Mouse (Mus musculus): ENCODE measurements around the gene Relt. TPM values are rescaled to one million over a fixed set of nuclear protein-coding genes. Genes with fewer than 3 reads are reported as not detected.

Relt gene
- polyA plus RNA-seq (2014; fragmentation: Nextera tagmentation; extraction: Ambion mirVana) = 1.4 and 2.0 TPM in 2 replicates

DNA sequence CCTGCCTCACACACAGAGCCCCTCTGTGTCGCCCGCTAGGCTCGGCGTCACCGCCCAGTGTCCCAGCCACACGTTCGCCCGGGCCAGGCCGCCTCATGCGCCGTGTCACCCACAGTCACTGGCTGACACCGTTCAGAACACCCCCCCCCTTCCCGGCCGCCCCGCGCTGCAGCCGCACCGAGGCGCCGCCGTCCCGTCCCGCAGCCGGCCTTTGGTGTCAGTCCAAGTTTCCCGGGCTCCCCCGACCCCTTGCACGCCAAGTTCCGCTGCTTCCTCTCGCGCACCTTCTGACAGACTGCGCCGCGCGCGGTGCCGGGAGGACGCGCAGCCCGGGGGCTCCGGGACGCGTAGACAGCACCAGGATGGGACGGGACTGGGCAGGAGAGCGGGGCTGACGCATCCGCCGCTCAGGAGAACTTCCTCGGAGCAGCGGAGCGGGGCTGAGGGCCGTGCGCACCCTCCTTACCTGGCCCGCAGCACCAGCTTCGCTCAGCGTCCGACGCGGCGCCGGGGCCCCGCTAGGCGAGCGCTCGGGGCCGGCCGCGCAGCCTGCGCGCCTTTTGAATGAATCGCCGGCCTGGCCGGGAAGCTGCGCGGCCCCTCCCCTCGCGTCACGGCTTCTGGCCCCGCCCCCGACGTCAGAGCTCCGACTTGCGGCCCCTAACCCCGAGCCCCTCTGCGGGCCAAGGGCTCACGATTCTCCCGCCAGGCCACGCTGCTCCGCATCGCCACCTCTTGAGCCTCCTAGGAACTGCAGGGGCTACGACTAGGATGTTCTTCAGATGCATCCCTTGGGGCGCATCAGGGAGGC is at the start of gene Relt:
Gene Relt (minus strand): TSS at position 619 of the 811 bp plus-strand sequence.
- WGBS = under 1% methylated on average over 91 of the region's 91 CpGs
- peak; percentile 94 for ATAC-seq (ENCODE audit: low FRiP score)
- H3K27me3 ChIP-seq (ENCODE audit: control insufficient read depth, insufficient read depth, low read length) = no peaks in the 10 kb centered on the region
- H3K9ac ChIP-seq (ENCODE audit: low read depth, low read length) = peak within 1 kb of the TSS; percentile 71
- peak within 1 kb of the TSS; percentile 72 for H3K4me2 ChIP-seq (replicated peaks; ENCODE audit: low read depth, low read length)
- DNase-seq (ENCODE audit: low spot score) = peak; percentile 99
- peak within 1 kb of the TSS; percentile 68 for H3K27ac ChIP-seq (ENCODE audit: low read depth, low read length)
- H3K4me1 ChIP-seq (replicated peaks; ENCODE audit: control insufficient read depth, insufficient read depth, low read length) = 0 out of 2 replicates have a peak, but pooled peaks cover 2% of the 10 kb centered on the region
- H3K36me3 ChIP-seq (ENCODE audit: control insufficient read depth, insufficient read depth, low read length) = no peaks in the 10 kb centered on the region
- H3K4me3 ChIP-seq (ENCODE audit: low read depth, low read length) = peak within 1 kb of the TSS; percentile 61
- H3K9me3 ChIP-seq (ENCODE audit: control insufficient read depth, low read length) = no peaks in the 10 kb centered on the region

DNA sequence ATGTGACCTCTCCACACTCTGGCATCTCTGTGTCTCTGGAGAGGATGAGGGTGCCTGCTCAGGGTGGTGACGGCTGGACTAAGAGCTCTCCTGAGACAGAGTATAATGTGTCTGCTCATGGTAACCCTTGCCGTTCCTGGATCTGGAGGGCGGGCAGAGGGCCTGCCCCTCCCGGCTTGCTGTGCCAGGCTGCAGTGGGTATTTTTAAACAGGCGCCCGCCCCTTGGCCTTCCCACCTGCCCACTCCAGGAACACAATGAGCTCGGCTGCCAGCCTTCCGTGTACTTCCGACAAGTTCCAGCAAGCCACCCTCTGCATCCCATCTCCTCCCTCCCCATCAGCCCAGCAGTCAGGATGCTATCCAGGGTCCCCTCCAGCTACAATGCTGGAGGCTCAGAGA is 48.5 kb upstream of the Relt start:
- no peak overlapping the region for H3K9ac ChIP-seq (ENCODE audit: low read depth, low read length)
- no peaks in the 10 kb centered on the region for H3K27me3 ChIP-seq (ENCODE audit: control insufficient read depth, insufficient read depth, low read length)
- WGBS = 40% methylated on average over 9 of the region's 9 CpGs
- peak overlapping the region; percentile 63; the same call in 1 of the 2 replicates for H3K27ac ChIP-seq (ENCODE audit: low read depth, low read length)
- no peaks in the 10 kb centered on the region for H3K36me3 ChIP-seq (ENCODE audit: control insufficient read depth, insufficient read depth, low read length)
- H3K4me3 ChIP-seq (ENCODE audit: low read depth, low read length) = no peak overlapping the region
- H3K4me1 ChIP-seq (replicated peaks; ENCODE audit: control insufficient read depth, insufficient read depth, low read length) = peaks cover 16% of the 10 kb centered on the region
- no peak overlapping the region; the same call in 1 of the 2 replicates for H3K4me2 ChIP-seq (replicated peaks; ENCODE audit: low read depth, low read length)
- DNase-seq (ENCODE audit: low spot score) (no peak), ATAC-seq (ENCODE audit: low FRiP score) (no peak)
- no peaks in the 10 kb centered on the region for H3K9me3 ChIP-seq (ENCODE audit: control insufficient read depth, low read length)

DNA sequence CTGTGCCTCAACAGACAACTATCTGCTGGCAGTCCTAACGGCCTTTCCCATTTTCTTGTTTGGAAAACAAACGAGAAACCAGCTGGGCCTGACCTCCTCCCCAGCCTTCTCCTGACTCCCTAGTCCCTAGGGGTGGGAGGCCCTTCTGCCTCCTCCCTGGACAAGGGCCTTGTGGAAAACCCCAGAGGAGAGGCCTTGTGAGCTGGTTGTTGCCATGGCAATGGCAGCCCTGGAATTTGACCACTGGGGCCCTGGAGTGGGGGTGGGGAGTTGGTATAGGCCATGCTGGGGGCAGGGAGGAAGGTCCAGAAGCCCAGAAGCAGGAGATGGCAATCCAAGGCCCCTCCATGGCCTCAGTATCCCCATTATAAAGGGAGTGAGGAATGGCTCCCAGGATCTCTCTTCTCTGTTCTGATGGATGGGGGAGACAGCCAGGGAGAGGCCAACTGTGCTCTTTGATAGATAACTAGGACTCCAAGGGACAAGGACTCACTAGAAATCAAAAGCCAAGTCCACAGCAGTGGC is 48.1 kb upstream of the Relt start:
- Histone ChIP-seq H3K4me1 (replicated peaks; ENCODE audit: control insufficient read depth, insufficient read depth, low read length) (peaks cover 16% of the 10 kb centered on the region), H3K4me3 (ENCODE audit: low read depth, low read length) (no peak overlapping the region), H3K36me3 (ENCODE audit: control insufficient read depth, insufficient read depth, low read length) (no peaks in the 10 kb centered on the region), H3K9me3 (ENCODE audit: control insufficient read depth, low read length) (no peaks in the 10 kb centered on the region), H3K9ac (ENCODE audit: low read depth, low read length) (no peak overlapping the region), H3K4me2 (replicated peaks; ENCODE audit: low read depth, low read length) (peak overlapping the region; percentile 15), H3K27ac (ENCODE audit: low read depth, low read length) (peak overlapping the region; percentile 63), H3K27me3 (ENCODE audit: control insufficient read depth, insufficient read depth, low read length) (no peaks in the 10 kb centered on the region)
- 3% methylated on average over 2 of the region's 2 CpGs for WGBS
- ATAC-seq (ENCODE audit: low FRiP score) = peak; percentile 51
- peak; percentile 72 for DNase-seq (ENCODE audit: low spot score)

DNA sequence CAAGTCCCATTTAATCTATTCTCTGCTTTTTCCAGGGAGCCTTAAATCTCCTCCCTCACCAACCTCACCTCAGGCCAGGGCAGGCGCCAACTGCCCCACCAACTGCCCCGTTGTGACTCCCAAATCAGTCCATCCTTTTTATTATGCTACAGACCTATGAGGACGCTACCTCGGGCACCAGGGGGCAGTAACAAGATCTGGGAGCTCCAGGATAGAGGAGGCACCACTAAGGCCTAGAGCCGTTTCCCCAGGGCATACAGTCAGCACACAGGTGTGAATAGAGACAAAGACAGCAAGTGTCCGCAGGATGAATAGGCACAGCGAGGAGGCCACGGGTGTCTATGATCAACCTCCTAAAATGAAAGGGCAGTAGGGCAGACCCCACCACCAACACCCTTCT is 45.3 kb upstream of the Relt start:
- no peak overlapping the region for H3K4me3 ChIP-seq (ENCODE audit: low read depth, low read length)
- H3K36me3 ChIP-seq (ENCODE audit: control insufficient read depth, insufficient read depth, low read length) = no peaks in the 10 kb centered on the region
- no peak overlapping the region for H3K27ac ChIP-seq (ENCODE audit: low read depth, low read length)
- 53% methylated on average over 8 of the region's 8 CpGs for WGBS
- H3K9ac ChIP-seq (ENCODE audit: low read depth, low read length) = no peak overlapping the region
- ATAC-seq (ENCODE audit: low FRiP score) (no peak), DNase-seq (ENCODE audit: low spot score) (peak; percentile 38)
- H3K27me3 ChIP-seq (ENCODE audit: control insufficient read depth, insufficient read depth, low read length) = no peaks in the 10 kb centered on the region
- no peak overlapping the region for H3K4me2 ChIP-seq (replicated peaks; ENCODE audit: low read depth, low read length)
- peaks cover 16% of the 10 kb centered on the region for H3K4me1 ChIP-seq (replicated peaks; ENCODE audit: control insufficient read depth, insufficient read depth, low read length)
- H3K9me3 ChIP-seq (ENCODE audit: control insufficient read depth, low read length) = no peaks in the 10 kb centered on the region

DNA sequence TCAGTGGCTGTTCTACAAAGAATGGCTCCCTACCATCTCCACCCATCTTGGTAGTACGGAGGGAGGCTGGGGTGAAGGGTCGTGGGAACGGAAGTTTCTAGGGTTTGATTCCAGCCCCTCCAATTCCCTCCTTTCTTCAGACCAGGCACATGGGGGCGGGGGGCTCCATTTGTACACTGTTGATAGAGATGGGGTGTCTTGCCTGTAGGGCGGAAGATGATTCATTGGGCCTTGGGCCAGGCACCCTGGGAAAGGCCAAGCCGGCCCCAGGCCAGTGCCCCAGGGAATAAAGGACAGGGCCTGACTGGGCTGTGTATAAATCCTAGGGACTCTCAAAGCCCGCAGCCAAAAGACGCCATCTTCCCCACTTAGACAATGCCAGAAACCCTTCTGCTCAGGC is 44.8 kb upstream of the Relt start:
- 76% methylated on average over 8 of the region's 8 CpGs for WGBS
- peaks cover 16% of the 10 kb centered on the region for H3K4me1 ChIP-seq (replicated peaks; ENCODE audit: control insufficient read depth, insufficient read depth, low read length)
- no peaks in the 10 kb centered on the region for H3K27me3 ChIP-seq (ENCODE audit: control insufficient read depth, insufficient read depth, low read length)
- H3K9me3 ChIP-seq (ENCODE audit: control insufficient read depth, low read length) = no peaks in the 10 kb centered on the region
- DNase-seq (ENCODE audit: low spot score) (no peak), ATAC-seq (ENCODE audit: low FRiP score) (0 out of 2 replicates have a peak, but pooled peaks have one; percentile 13)
- H3K9ac ChIP-seq (ENCODE audit: low read depth, low read length) = 0 out of 2 replicates have a peak overlapping the region, but pooled peaks have one; percentile 4
- no peak overlapping the region for H3K27ac ChIP-seq (ENCODE audit: low read depth, low read length)
- H3K4me3 ChIP-seq (ENCODE audit: low read depth, low read length) = no peak overlapping the region
- no peaks in the 10 kb centered on the region for H3K36me3 ChIP-seq (ENCODE audit: control insufficient read depth, insufficient read depth, low read length)
- H3K4me2 ChIP-seq (replicated peaks; ENCODE audit: low read depth, low read length) = no peak overlapping the region

DNA sequence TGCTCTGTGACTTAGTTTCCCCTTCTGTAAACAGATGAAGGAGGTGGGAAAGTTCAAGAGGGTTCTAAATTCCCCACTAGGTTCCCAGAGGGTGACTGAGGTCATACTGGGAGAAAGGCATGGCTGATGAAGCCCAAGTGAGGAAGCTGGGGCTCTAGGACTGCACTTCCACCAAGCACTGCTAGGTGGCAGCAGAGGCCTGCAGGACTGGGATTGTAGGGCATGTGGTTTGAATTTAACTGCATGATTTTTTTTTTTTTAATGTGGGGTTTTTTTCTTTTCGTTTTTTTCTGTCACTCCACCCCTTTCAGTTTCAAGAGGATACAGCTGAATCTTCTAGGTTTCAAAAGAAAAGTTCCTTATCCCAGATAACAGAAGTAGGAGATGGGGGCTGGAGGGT is 44.0 kb upstream of the Relt start:
- ATAC-seq (ENCODE audit: low FRiP score) = no peak
- Histone ChIP-seq H3K27ac (ENCODE audit: low read depth, low read length) (no peak overlapping the region), H3K4me2 (replicated peaks; ENCODE audit: low read depth, low read length) (no peak overlapping the region), H3K36me3 (ENCODE audit: control insufficient read depth, insufficient read depth, low read length) (no peaks in the 10 kb centered on the region), H3K27me3 (ENCODE audit: control insufficient read depth, insufficient read depth, low read length) (no peaks in the 10 kb centered on the region), H3K9me3 (ENCODE audit: control insufficient read depth, low read length) (no peaks in the 10 kb centered on the region), H3K4me3 (ENCODE audit: low read depth, low read length) (no peak overlapping the region), H3K4me1 (replicated peaks; ENCODE audit: control insufficient read depth, insufficient read depth, low read length) (peaks cover 14% of the 10 kb centered on the region), H3K9ac (ENCODE audit: low read depth, low read length) (no peak overlapping the region)
- WGBS = 5% methylated on average over 1 of the region's 1 CpGs
- DNase-seq (ENCODE audit: low spot score) = peak; percentile 89

DNA sequence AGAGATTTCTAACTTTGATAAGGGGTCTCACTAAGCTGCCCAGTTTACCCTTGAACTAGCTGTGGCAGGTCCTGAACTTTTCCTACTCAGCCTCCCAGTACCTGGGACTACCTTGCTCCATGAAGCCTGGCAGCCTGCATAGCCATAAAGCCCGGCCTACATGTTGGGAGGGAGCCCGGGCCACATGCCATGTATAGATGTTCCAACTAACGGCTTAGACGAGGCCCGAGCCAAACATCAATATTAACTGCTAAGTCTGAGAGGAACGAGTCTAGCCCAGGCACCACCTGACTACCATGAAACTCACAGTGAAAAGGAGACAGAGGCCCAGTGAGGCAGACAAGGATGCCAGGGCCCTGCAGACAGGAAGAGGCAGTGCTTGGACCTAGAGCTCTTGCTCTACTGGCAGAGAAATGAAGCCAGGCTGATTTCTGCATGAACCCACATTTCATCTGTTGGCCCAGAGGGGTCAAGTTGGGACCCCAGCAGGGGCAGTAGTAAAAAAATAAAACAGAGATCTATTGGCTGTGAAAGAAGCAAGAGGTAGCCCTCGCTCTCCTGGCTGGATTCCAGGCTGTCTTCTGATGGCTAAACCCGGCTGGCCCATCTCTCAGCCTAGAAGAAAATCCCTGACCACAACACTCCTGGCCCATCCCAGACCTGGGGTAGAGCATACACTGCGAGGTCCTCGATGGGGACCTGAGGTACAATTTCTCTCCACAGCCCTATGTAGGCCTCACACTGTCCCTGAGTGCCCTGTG is 43.0 kb upstream of the Relt start:
- Histone ChIP-seq H3K27me3 (ENCODE audit: control insufficient read depth, insufficient read depth, low read length) (no peaks in the 10 kb centered on the region), H3K4me3 (ENCODE audit: low read depth, low read length) (no peak overlapping the region), H3K4me1 (replicated peaks; ENCODE audit: control insufficient read depth, insufficient read depth, low read length) (peaks cover 4% of the 10 kb centered on the region), H3K36me3 (ENCODE audit: control insufficient read depth, insufficient read depth, low read length) (no peaks in the 10 kb centered on the region), H3K4me2 (replicated peaks; ENCODE audit: low read depth, low read length) (no peak overlapping the region), H3K27ac (ENCODE audit: low read depth, low read length) (no peak overlapping the region), H3K9me3 (ENCODE audit: control insufficient read depth, low read length) (no peaks in the 10 kb centered on the region), H3K9ac (ENCODE audit: low read depth, low read length) (no peak overlapping the region)
- DNase-seq (ENCODE audit: low spot score) (no peak), ATAC-seq (ENCODE audit: low FRiP score) (no peak)
- WGBS = 94% methylated on average over 10 of the region's 10 CpGs

DNA sequence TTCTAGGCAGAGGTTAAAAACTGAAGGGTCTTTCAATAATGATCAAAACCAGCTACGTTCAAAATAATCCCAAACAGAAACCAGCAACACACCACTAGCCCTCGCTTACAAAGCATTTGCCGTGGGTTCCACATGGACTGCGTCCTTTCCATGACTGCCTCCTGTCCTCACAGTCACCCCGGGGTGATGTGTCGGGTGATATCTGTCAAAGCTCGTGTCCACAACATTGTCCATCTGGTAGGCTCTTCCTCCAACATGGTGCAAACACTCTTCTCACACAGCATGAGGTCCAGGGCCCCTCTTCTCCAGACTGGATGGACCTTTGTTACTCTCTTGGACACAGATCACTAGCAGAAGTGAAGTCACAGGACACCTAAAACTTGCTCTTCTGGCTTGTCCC is 41.8 kb upstream of the Relt start:
- ATAC-seq (ENCODE audit: low FRiP score) = no peak
- H3K9ac ChIP-seq (ENCODE audit: low read depth, low read length) = no peak overlapping the region
- H3K4me3 ChIP-seq (ENCODE audit: low read depth, low read length) = no peak overlapping the region
- whole genome bisulfite sequencing = 85% methylated on average over 7 of the region's 7 CpGs
- DNase-seq (ENCODE audit: low spot score) = no peak
- no peak overlapping the region for H3K4me2 ChIP-seq (replicated peaks; ENCODE audit: low read depth, low read length)
- peaks cover 2% of the 10 kb centered on the region; the same call in 1 of the 2 replicates for H3K4me1 ChIP-seq (replicated peaks; ENCODE audit: control insufficient read depth, insufficient read depth, low read length)
- H3K27ac ChIP-seq (ENCODE audit: low read depth, low read length) = no peak overlapping the region
- H3K9me3 ChIP-seq (ENCODE audit: control insufficient read depth, low read length) = no peaks in the 10 kb centered on the region
- no peaks in the 10 kb centered on the region for H3K36me3 ChIP-seq (ENCODE audit: control insufficient read depth, insufficient read depth, low read length)
- H3K27me3 ChIP-seq (ENCODE audit: control insufficient read depth, insufficient read depth, low read length) = no peaks in the 10 kb centered on the region
